Mouse (Mus musculus) right cerebral cortex, adult 2 months (tissue): ENCODE data around the gene Rab11fip2.
A peak's percentile ranks its signal among the peaks of the same experiment; 100 is the strongest.

Source experiments
- DNase-seq, 2 experiments: peaks; one replicate each; pipeline ENCODE4 v3.0.0; 2021 to 2022; ENCODE audit warnings: low spot score in 2 of 2

The Rab11fip2 gene

GRCm38 (mm10) chr19:59943322-59943871 lies at the start of gene Rab11fip2:
TSS of gene Rab11fip2 (minus strand) at chr19:59943654.
- DNase-seq = peak; percentile 81 to 83

GRCm38 (mm10) chr19:59981588-59981987 lies 38.1 kb upstream of the Rab11fip2 start:
- no peak for DNase-seq

- DNase-seq = no peak
Measured at GRCm38 (mm10) chr19:59954936-59955335, 11.5 kb upstream of the Rab11fip2 start.

GRCm38 (mm10) chr19:59949731-59950130 lies 6.3 kb upstream of the Rab11fip2 start:
- DNase-seq = no peak

- DNase-seq = peak; percentile 20 to 36
Measured at GRCm38 (mm10) chr19:59942716-59943321, 635 bp downstream of the Rab11fip2 start.

- DNase-seq = peak in 1 of 2 experiments; percentile 6
Measured at GRCm38 (mm10) chr19:59939711-59940110, 3.7 kb downstream of the Rab11fip2 start.

- DNase-seq = no peak
Measured at GRCm38 (mm10) chr19:59932085-59932484, 11.4 kb downstream of the Rab11fip2 start.

GRCm38 (mm10) chr19:59928672-59929071 lies 14.8 kb downstream of the Rab11fip2 start:
- DNase-seq = no peak

GRCm38 (mm10) chr19:59926125-59926524 lies 17.3 kb downstream of the Rab11fip2 start:
- no peak for DNase-seq

GRCm38 (mm10) chr19:59920846-59921245 lies 22.6 kb downstream of the Rab11fip2 start:
- DNase-seq = no peak

- no peak for DNase-seq
Measured at GRCm38 (mm10) chr19:59917901-59918613, 25.4 kb downstream of the Rab11fip2 start.

- DNase-seq = no peak
Measured at GRCm38 (mm10) chr19:59911554-59911953, 31.9 kb downstream of the Rab11fip2 start.

GRCm38 (mm10) chr19:59905296-59906081 lies 38.0 kb downstream of the Rab11fip2 start:
- DNase-seq = no peak

- DNase-seq = no peak
Measured at GRCm38 (mm10) chr19:59899965-59900364, 43.5 kb downstream of the Rab11fip2 start.

- DNase-seq = no peak
Measured at GRCm38 (mm10) chr19:59898301-59898700, 45.2 kb downstream of the Rab11fip2 start.

GRCm38 (mm10) chr19:59889383-59889782 lies 54.1 kb downstream of the Rab11fip2 start:
- no peak for DNase-seq

GRCm38 (mm10) chr19:59888846-59889245 lies 54.6 kb downstream of the Rab11fip2 start:
- no peak for DNase-seq

- DNase-seq = no peak
Measured at GRCm38 (mm10) chr19:59887866-59888265, 55.6 kb downstream of the Rab11fip2 start.

GRCm38 (mm10) chr19:59885301-59885700 lies 58.2 kb downstream of the Rab11fip2 start:
- DNase-seq = peak; percentile 11 to 29

- DNase-seq = no peak
Measured at GRCm38 (mm10) chr19:59877238-59877637, 66.2 kb downstream of the Rab11fip2 start.

- no peak for DNase-seq
Measured at GRCm38 (mm10) chr19:59866666-59867065, 76.8 kb downstream of the Rab11fip2 start.

GRCm38 (mm10) chr19:59862423-59862822 lies 81.0 kb downstream of the Rab11fip2 start:
- DNase-seq = no peak
